Mouse (Mus musculus) urinary bladder, postnatal 25 days (tissue): Measurements from ENCODE around the gene Polr1d.

Source experiments
- DNase-seq: peaks from one replicate; pipeline ENCODE4 v3.0.0; 2022; ENCODE audit warnings: low spot score

Gene Polr1d

GRCm38 (mm10) chr5:147076799-147077165, at the start of gene Polr1d:
Gene Polr1d, plus strand, starts transcription at chr5:147077050.
- DNase-seq = no peak

GRCm38 (mm10) chr5:147031281-147031680, 45.6 kb upstream of the Polr1d start:
- DNase-seq = no peak

GRCm38 (mm10) chr5:147033155-147033554, 43.7 kb upstream of the Polr1d start:
- no peak for DNase-seq

- no peak for DNase-seq
These were observed 42.6 kb upstream of the Polr1d start for GRCm38 (mm10) chr5:147034283-147034682.

GRCm38 (mm10) chr5:147035301-147035700, 41.5 kb upstream of the Polr1d start:
- no peak for DNase-seq

- DNase-seq = no peak
These were observed 40.8 kb upstream of the Polr1d start for GRCm38 (mm10) chr5:147036028-147036427.

GRCm38 (mm10) chr5:147036661-147037060, 40.2 kb upstream of the Polr1d start:
- DNase-seq = no peak

GRCm38 (mm10) chr5:147037601-147038000, 39.2 kb upstream of the Polr1d start:
- no peak for DNase-seq

GRCm38 (mm10) chr5:147039394-147039793, 37.5 kb upstream of the Polr1d start:
- DNase-seq = no peak

- DNase-seq = no peak
These were observed 34.6 kb upstream of the Polr1d start for GRCm38 (mm10) chr5:147041965-147042937.

GRCm38 (mm10) chr5:147043240-147043844, 33.5 kb upstream of the Polr1d start:
- no peak for DNase-seq

GRCm38 (mm10) chr5:147045311-147045710, 31.5 kb upstream of the Polr1d start:
- no peak for DNase-seq

GRCm38 (mm10) chr5:147045929-147046328, 30.9 kb upstream of the Polr1d start:
- DNase-seq = no peak

- DNase-seq = no peak
These were observed 27.2 kb upstream of the Polr1d start for GRCm38 (mm10) chr5:147049544-147050209.

GRCm38 (mm10) chr5:147050816-147051499, 25.9 kb upstream of the Polr1d start:
- no peak for DNase-seq

GRCm38 (mm10) chr5:147051500-147052308, 25.1 kb upstream of the Polr1d start:
- no peak for DNase-seq

GRCm38 (mm10) chr5:147052309-147052558, 24.6 kb upstream of the Polr1d start:
- no peak for DNase-seq

- no peak for DNase-seq
These were observed 23.8 kb upstream of the Polr1d start for GRCm38 (mm10) chr5:147053071-147053470.

- no peak for DNase-seq
These were observed 23.4 kb upstream of the Polr1d start for GRCm38 (mm10) chr5:147053481-147053880.

- no peak for DNase-seq
These were observed 22.5 kb upstream of the Polr1d start for GRCm38 (mm10) chr5:147054328-147054727.

- no peak for DNase-seq
These were observed 22.0 kb upstream of the Polr1d start for GRCm38 (mm10) chr5:147054747-147055270.
